Mouse (Mus musculus) E14TG2a.4 (cell line): ENCODE measurements around the gene Cops9.

Source experiments
- CTCF ChIP-seq: conservative IDR thresholded peaks from 2 replicates; pipeline ENCODE4 v1.5.1; 2014; ENCODE audit warnings: low read length
- NANOG ChIP-seq: IDR thresholded peaks from 2 replicates; pipeline ENCODE4 v1.6.1; 2014; ENCODE audit warnings: borderline replicate concordance, low read length, mixed read lengths
- POU5F1 ChIP-seq: IDR thresholded peaks from 2 replicates; pipeline ENCODE4 v1.6.1; 2014; ENCODE audit warnings: low read length, borderline replicate concordance

GRCm38 (mm10) chr1:92673258-92673782 is 31.5 kb upstream of the Cops9 start:
- TF ChIP-seq CTCF, result no peak
- no peak for TF ChIP-seq NANOG
- TF ChIP-seq POU5F1, result no peak
